Mouse (Mus musculus) brain, adult 2 months (tissue): ENCODE data around the gene Dnm2.

ENCODE experiments used
- DNase-seq: peaks from one replicate; pipeline ENCODE4 v3.0.0; 2011; ENCODE audit warnings: low read depth, low spot score

Dnm2 gene

GRCm38 (mm10) chr9:21545351-21545915 is 120.7 kb downstream of the Dnm2 start:
- DNase-seq, result no peak

GRCm38 (mm10) chr9:21545916-21546788 is 121.4 kb downstream of the Dnm2 start:
- peak; percentile 99 for DNase-seq

GRCm38 (mm10) chr9:21546789-21547074 is 122.0 kb downstream of the Dnm2 start, which contains the start of gene Carm1:
Carm1 (plus strand) TSS chr9:21546894.
- DNase-seq, result no peak

GRCm38 (mm10) chr9:21547075-21547941 is 122.6 kb downstream of the Dnm2 start:
- DNase-seq, result peak; percentile 73

GRCm38 (mm10) chr9:21551049-21551448 is 126.3 kb downstream of the Dnm2 start:
- peak; percentile 19 for DNase-seq

GRCm38 (mm10) chr9:21553607-21554273 is 129.0 kb downstream of the Dnm2 start:
- DNase-seq, result no peak

- peak; percentile 17 for DNase-seq
These were observed 130.6 kb downstream of the Dnm2 start for GRCm38 (mm10) chr9:21555198-21555742.

- no peak for DNase-seq
These were observed 132.3 kb downstream of the Dnm2 start for GRCm38 (mm10) chr9:21556996-21557395.
